Mouse (Mus musculus): ENCODE results near the gene Grip1. TPM values are rescaled to one million over a fixed set of nuclear protein-coding genes. Genes with fewer than 3 reads are reported as not detected.

Gene Grip1
- polyA plus RNA-seq, 1 experiment from 2014 or later, result 3.8 TPM

- H3K4me3 ChIP-seq, result no peak overlapping the region
- 58% methylated on average over 15 of the region's 15 CpGs for WGBS
- no peaks in the 10 kb centered on the region for H3K27me3 ChIP-seq (replicated peaks; ENCODE audit: low read depth, poor library complexity, severe bottlenecking)
- no peaks in the 10 kb centered on the region for H3K9me3 ChIP-seq
- H3K4me1 ChIP-seq, result 0 out of 2 replicates have a peak, but pooled peaks cover 9% of the 10 kb centered on the region
- no peak for DNase-seq (ENCODE audit: low spot score)
- no peak overlapping the region for H3K27ac ChIP-seq (replicated peaks)
- no peaks in the 10 kb centered on the region; the same call in 1 of the 2 replicates for H3K36me3 ChIP-seq (replicated peaks)
Measured at GRCm38 (mm10) chr10:120035211-120035733, 581.6 kb downstream of the Grip1 start.

GRCm38 (mm10) chr10:120035824-120036223 is 582.2 kb downstream of the Grip1 start:
- Histone ChIP-seq H3K27me3 (replicated peaks; ENCODE audit: low read depth, poor library complexity, severe bottlenecking) (no peaks in the 10 kb centered on the region), H3K27ac (replicated peaks) (no peak overlapping the region), H3K9me3 (no peaks in the 10 kb centered on the region), H3K36me3 (replicated peaks) (no peaks in the 10 kb centered on the region; the same call in 1 of the 2 replicates), H3K4me3 (no peak overlapping the region), H3K4me1 (0 out of 2 replicates have a peak, but pooled peaks cover 9% of the 10 kb centered on the region)
- 70% methylated on average over 6 of the region's 6 CpGs for WGBS
- DNase-seq (ENCODE audit: low spot score), result no peak

DNA sequence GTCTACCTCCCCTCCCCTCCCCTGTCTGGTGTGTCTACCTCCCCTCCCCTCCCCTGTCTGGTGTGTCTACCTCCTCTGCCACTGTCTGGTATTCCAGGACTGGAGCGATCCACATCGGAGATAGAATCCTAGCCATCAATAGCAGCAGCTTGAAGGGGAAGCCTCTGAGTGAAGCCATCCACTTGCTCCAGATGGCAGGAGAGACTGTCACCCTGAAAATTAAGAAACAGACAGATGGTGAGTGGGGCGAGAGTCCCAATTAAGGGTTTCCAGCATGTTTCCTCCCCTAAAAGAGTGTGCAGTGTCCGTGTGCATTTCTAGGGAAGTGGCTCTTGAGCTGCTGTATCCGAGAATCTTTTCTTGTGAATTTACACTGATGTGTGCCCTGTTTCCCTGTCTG is 584.6 kb downstream of the Grip1 start:
- no peak for DNase-seq (ENCODE audit: low spot score)
- 92% methylated on average over 5 of the region's 5 CpGs for WGBS
- Histone ChIP-seq H3K9me3 (no peaks in the 10 kb centered on the region), H3K27ac (replicated peaks) (no peak overlapping the region), H3K4me1 (0 out of 2 replicates have a peak, but pooled peaks cover 9% of the 10 kb centered on the region), H3K4me3 (no peak overlapping the region), H3K36me3 (replicated peaks) (no peaks in the 10 kb centered on the region; the same call in 1 of the 2 replicates), H3K27me3 (replicated peaks; ENCODE audit: low read depth, poor library complexity, severe bottlenecking) (no peaks in the 10 kb centered on the region)

GRCm38 (mm10) chr10:120044237-120044636 is 590.6 kb downstream of the Grip1 start:
- Histone ChIP-seq H3K27me3 (replicated peaks; ENCODE audit: low read depth, poor library complexity, severe bottlenecking) (no peaks in the 10 kb centered on the region), H3K36me3 (replicated peaks) (0 out of 2 replicates have a peak, but pooled peaks cover under 1% of the 10 kb centered on the region), H3K4me3 (no peak overlapping the region), H3K27ac (replicated peaks) (no peak overlapping the region), H3K9me3 (no peaks in the 10 kb centered on the region), H3K4me1 (no peaks in the 10 kb centered on the region)
- 89% methylated on average over 6 of the region's 6 CpGs for WGBS
- no peak for DNase-seq (ENCODE audit: low spot score)

GRCm38 (mm10) chr10:120044714-120045234 is 591.1 kb downstream of the Grip1 start:
- no peaks in the 10 kb centered on the region for H3K4me1 ChIP-seq
- DNase-seq (ENCODE audit: low spot score), result no peak
- 0 out of 2 replicates have a peak, but pooled peaks cover 6% of the 10 kb centered on the region for H3K36me3 ChIP-seq (replicated peaks)
- no peaks in the 10 kb centered on the region for H3K9me3 ChIP-seq
- H3K27me3 ChIP-seq (replicated peaks; ENCODE audit: low read depth, poor library complexity, severe bottlenecking), result no peaks in the 10 kb centered on the region
- H3K4me3 ChIP-seq, result no peak overlapping the region
- WGBS, result 80% methylated on average over 2 of the region's 2 CpGs
- no peak overlapping the region for H3K27ac ChIP-seq (replicated peaks)

- no peak for DNase-seq (ENCODE audit: low spot score)
Measured at GRCm38 (mm10) chr10:120060579-120061237, 607.1 kb downstream of the Grip1 start.

DNA sequence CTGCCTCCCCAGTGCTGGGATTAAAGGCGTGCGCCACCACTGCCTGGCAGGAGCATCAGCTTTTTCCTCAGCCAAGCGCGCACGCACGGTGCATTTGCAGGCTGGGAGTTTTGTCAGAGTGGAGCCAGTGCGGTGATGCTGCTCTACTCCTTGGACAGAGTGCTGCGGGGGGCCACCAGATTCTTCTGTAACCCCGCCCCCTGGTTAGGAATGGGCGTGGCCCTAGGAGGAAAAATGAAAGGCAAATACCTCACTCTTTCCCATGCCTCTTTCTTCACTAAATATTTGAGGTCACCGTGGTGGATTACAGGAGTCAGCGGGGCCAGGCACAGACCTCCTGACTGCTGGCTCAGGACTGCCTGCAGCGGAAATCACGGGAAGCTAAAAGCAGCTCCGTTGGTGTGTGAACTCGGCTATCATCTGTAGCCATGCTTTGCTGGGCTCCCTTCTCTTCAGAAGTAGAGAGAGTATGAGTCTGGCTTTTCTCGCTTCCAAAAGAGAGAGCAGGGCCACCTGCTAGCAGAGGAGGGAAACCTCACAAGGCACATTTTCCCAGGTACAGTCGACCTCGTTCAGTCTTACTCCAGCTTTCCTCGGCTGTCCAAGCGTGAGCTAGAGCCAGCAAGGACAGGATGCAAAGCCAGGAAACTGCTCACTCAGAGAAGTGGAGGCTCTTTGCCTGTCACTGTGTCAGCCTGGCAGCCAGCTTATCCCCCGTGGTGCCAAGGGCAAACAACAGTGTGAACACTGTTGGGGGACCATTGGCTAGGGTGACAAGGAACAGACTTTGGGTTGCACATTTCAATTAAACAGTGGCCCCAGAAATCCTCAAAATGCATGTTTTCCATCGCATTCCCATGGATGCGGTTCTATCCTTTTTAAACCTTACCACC is 607.9 kb downstream of the Grip1 start:
- Histone ChIP-seq H3K9me3 (no peaks in the 10 kb centered on the region), H3K27ac (replicated peaks) (no peak overlapping the region), H3K4me1 (no peaks in the 10 kb centered on the region), H3K4me3 (no peak overlapping the region), H3K36me3 (replicated peaks) (peaks cover 3% of the 10 kb centered on the region; the same call in 1 of the 2 replicates), H3K27me3 (replicated peaks; ENCODE audit: low read depth, poor library complexity, severe bottlenecking) (no peaks in the 10 kb centered on the region)
- DNase-seq (ENCODE audit: low spot score), result no peak
- 79% methylated on average over 24 of the region's 24 CpGs for WGBS

More at GRCm38 (mm10) chr10:120060579-120061237, 607.1 kb downstream of the Grip1 start:
- Histone ChIP-seq H3K36me3 (replicated peaks) (peaks cover 3% of the 10 kb centered on the region), H3K9me3 (no peaks in the 10 kb centered on the region), H3K27ac (replicated peaks) (no peak overlapping the region), H3K27me3 (replicated peaks; ENCODE audit: low read depth, poor library complexity, severe bottlenecking) (no peaks in the 10 kb centered on the region), H3K4me3 (no peak overlapping the region), H3K4me1 (no peaks in the 10 kb centered on the region)
- WGBS, result 90% methylated on average over 10 of the region's 10 CpGs

DNA sequence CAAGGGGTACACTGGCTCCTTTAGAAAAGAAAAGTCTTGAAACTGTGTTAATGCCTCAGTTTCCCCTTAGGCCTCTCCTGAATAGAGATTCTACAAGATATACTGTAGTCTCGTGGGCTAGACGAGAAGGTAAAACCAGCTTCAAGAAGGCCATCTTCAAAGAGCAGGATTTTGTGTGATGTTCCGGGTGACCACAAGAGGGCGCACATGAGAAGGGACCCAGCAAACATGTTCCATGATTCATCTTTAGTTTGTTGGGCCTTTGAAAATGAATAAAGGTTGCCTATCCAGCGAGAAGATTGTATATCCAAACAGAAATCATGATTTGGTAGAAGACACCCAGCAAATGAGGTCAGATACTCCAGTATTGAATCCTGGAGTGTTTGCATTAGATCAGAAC is 610.8 kb downstream of the Grip1 start:
- Histone ChIP-seq H3K4me1 (no peaks in the 10 kb centered on the region), H3K27me3 (replicated peaks; ENCODE audit: low read depth, poor library complexity, severe bottlenecking) (no peaks in the 10 kb centered on the region), H3K4me3 (no peak overlapping the region), H3K36me3 (replicated peaks) (no peaks in the 10 kb centered on the region), H3K27ac (replicated peaks) (no peak overlapping the region), H3K9me3 (no peaks in the 10 kb centered on the region)
- peak; percentile 70 for DNase-seq (ENCODE audit: low spot score)
- 26% methylated on average over 5 of the region's 5 CpGs for WGBS

DNA sequence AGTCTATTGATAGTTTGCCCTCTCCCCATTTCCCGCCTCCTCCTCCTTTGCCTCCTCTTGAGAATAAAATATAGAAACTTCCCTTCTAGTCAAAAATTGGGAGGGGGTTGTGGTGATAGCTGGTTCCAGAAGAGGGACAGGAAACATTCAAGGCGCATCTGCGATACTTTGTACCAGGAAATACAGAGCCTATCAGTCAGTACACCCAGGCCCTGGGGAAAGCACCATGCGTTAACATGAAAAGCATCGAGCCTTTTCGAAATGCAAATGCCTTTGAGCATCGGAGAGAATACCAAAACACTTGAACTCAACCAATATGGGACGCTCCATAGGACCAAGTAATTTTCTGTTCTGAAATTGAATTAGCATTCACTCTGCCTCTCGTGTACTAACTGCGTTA is 612.7 kb downstream of the Grip1 start:
- 95% methylated on average over 10 of the region's 10 CpGs for WGBS
- Histone ChIP-seq H3K27me3 (replicated peaks; ENCODE audit: low read depth, poor library complexity, severe bottlenecking) (no peaks in the 10 kb centered on the region), H3K4me3 (no peak overlapping the region), H3K9me3 (no peaks in the 10 kb centered on the region), H3K36me3 (replicated peaks) (no peaks in the 10 kb centered on the region), H3K27ac (replicated peaks) (no peak overlapping the region), H3K4me1 (no peaks in the 10 kb centered on the region)
- DNase-seq (ENCODE audit: low spot score), result no peak

DNA sequence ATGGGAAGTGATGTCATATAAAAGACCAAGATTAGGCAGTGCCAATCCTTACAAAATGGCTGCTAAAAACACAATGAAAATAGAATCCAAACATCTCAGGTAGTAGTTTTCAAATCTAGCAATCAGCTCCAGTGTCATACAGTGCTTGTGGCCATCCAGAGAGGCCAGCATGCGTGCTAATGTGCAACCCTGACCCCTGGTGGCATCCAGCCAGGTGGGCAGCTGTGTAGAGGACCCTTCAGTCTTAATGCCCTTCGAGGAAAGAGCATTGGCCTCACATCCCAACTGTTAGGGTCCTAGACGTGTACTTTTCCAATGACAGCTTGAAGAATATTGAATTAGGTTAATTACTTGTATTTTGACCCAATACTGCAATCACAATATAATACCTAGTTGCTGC is 624.2 kb downstream of the Grip1 start:
- peaks cover 23% of the 10 kb centered on the region for H3K36me3 ChIP-seq (replicated peaks)
- no peaks in the 10 kb centered on the region for H3K9me3 ChIP-seq
- WGBS, result 73% methylated on average over 3 of the region's 3 CpGs
- H3K4me3 ChIP-seq, result no peak overlapping the region
- H3K27me3 ChIP-seq (replicated peaks; ENCODE audit: low read depth, poor library complexity, severe bottlenecking), result no peaks in the 10 kb centered on the region
- no peaks in the 10 kb centered on the region for H3K4me1 ChIP-seq
- H3K27ac ChIP-seq (replicated peaks), result no peak overlapping the region
- DNase-seq (ENCODE audit: low spot score), result no peak

DNA sequence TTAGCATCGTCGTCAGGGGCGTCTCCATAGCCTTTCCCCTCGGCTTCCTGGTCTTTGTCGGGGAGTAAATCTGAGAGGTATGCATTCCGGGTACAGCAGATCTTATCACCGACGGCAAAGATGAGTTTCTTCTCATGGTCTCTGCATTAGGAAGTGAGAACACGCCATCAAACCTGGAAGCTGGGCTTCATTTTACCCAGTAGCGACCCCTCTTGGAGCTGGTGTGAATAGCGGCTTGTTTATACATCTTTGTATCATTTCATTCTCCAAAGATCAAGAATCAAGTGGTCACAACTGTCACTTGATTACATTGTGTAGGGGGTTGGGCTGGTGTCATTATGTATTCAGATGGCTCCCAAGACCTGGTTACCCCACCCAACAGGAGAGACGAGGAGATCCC is 638.9 kb downstream of the Grip1 start:
- DNase-seq (ENCODE audit: low spot score), result no peak
- Histone ChIP-seq H3K27ac (replicated peaks) (no peak overlapping the region), H3K27me3 (replicated peaks; ENCODE audit: low read depth, poor library complexity, severe bottlenecking) (no peaks in the 10 kb centered on the region), H3K9me3 (no peaks in the 10 kb centered on the region), H3K36me3 (replicated peaks) (peaks cover 83% of the 10 kb centered on the region), H3K4me1 (no peaks in the 10 kb centered on the region), H3K4me3 (no peak overlapping the region)
- 90% methylated on average over 12 of the region's 12 CpGs for WGBS

GRCm38 (mm10) chr10:120095136-120095535 is 641.5 kb downstream of the Grip1 start:
- H3K27me3 ChIP-seq (replicated peaks; ENCODE audit: low read depth, poor library complexity, severe bottlenecking), result no peaks in the 10 kb centered on the region
- no peak overlapping the region for H3K27ac ChIP-seq (replicated peaks)
- DNase-seq (ENCODE audit: low spot score), result peak; percentile 56
- 86% methylated on average over 9 of the region's 9 CpGs for WGBS
- no peaks in the 10 kb centered on the region for H3K4me1 ChIP-seq
- H3K4me3 ChIP-seq, result no peak overlapping the region
- peaks cover 60% of the 10 kb centered on the region for H3K36me3 ChIP-seq (replicated peaks)
- H3K9me3 ChIP-seq, result no peaks in the 10 kb centered on the region

Data from embryonic facial prominence, embryonic 10.5 days (tissue).